Mouse (Mus musculus) limb, embryonic 10.5 days (tissue): Measurements from ENCODE around the gene Shisa5. TPM values are rescaled to one million over a fixed set of nuclear protein-coding genes. Genes with fewer than 3 reads are reported as not detected.

Experiments used
- DNase-seq: peaks from one replicate; pipeline ENCODE4 v3.0.0-alpha.2; 2017; ENCODE audit warnings: low spot score
- H3K27ac ChIP-seq: fragments of 300-500 bp; sonication (generic); 2 replicates; pipeline ENCODE4 v1.5.1; 2016; ENCODE audit warnings: mild to moderate bottlenecking
- H3K27me3 ChIP-seq: fragments of 300-500 bp; sonication (generic); 2 replicates; pipeline ENCODE4 v1.6.1; 2016; ENCODE audit warnings: low read depth, mild to moderate bottlenecking; ENCODE audit not compliant: poor library complexity, severe bottlenecking
- H3K36me3 ChIP-seq: fragments of 300-500 bp; sonication (generic); 2 replicates; pipeline ENCODE4 v1.6.1; 2016; ENCODE audit warnings: mild to moderate bottlenecking, moderate library complexity
- H3K4me1 ChIP-seq: fragments of 300-500 bp; sonication (generic); 2 replicates; pipeline ENCODE4 v1.6.1; 2016
- H3K4me3 ChIP-seq: fragments of 300-500 bp; sonication (generic); 2 replicates; pipeline ENCODE4 v1.5.1; 2016; ENCODE audit warnings: mild to moderate bottlenecking, moderate library complexity
- H3K9me3 ChIP-seq: fragments of 300-500 bp; sonication (generic); replicated peaks from 2 replicates; pipeline ENCODE4 v1.6.1; 2016; ENCODE audit warnings: mild to moderate bottlenecking
- WGBS: fragments of 180-500 bp; shearing (Covaris S2); methylation state at CpG from one replicate; pipeline ENCODE4 v1.1.7; 2016; 5-methylcytosine and 5-hydroxymethylcytosine counted together
- polyA plus RNA-seq: library from polyadenylated mRNA; unstranded; fragments of >200 nt; fragmentation: Nextera tagmentation; extraction: Ambion mirVana; gene quantifications from 2 replicates; pipeline ENCODE4 v1.2.1, GENCODE M21; 2016

Shisa5 gene
- polyA plus RNA-seq: 36.1 and 44.4 TPM in 2 replicates

- Histone ChIP-seq H3K4me3 (peak within 1 kb of the TSS; percentile 83), H3K27me3 (no peaks in the 10 kb centered on the region), H3K27ac (peak within 1 kb of the TSS; percentile 92), H3K36me3 (no peaks in the 10 kb centered on the region), H3K4me1 (peaks cover 37% of the 10 kb centered on the region), H3K9me3 (no peaks in the 10 kb centered on the region)
- DNase-seq: peak; percentile 87
- WGBS: under 1% methylated on average over 40 of the region's 40 CpGs
Measured at GRCm38 (mm10) chr9:109038086-109038895, at the start of gene Shisa5. TSS of gene Shisa5 (plus strand) at chr9:109038565.

DNA sequence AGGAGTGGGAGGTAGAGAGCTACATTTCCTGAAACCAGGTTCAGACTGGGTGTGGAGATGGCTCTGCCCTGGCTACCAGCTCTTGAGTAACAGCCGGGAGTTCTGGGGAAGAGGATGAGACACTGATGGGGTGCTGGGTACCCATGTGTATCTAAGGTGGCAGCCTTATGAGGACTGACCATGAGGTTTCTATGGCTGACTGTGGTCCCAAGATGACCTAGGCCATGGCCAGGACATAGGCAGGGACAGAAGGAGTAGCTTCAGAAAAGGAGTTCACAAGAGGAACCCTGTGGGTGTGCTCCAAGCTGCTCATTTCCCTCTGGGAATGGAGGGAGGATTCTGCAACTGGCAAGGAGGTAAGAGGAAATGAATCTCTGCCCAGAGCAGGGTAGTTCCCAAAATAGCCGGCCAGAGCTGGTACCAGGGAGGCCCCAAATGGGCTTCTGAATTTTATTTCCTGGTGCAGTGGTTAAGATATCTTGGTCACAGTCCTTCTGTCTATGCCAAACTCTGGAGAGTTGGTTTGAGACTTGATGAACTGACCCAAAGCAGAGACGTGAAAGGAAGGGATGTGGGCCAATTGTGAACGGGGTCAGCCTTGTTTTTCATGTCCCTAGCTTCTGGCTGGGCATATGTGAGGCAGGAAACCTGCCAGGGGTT is 48.4 kb upstream of the Shisa5 start:
- Histone ChIP-seq H3K9me3 (no peaks in the 10 kb centered on the region), H3K36me3 (no peaks in the 10 kb centered on the region), H3K27ac (peak overlapping the region; percentile 61), H3K4me3 (no peak overlapping the region), H3K27me3 (no peaks in the 10 kb centered on the region), H3K4me1 (peaks cover 49% of the 10 kb centered on the region)
- no peak for DNase-seq
- WGBS: 77% methylated on average over 4 of the region's 4 CpGs

DNA sequence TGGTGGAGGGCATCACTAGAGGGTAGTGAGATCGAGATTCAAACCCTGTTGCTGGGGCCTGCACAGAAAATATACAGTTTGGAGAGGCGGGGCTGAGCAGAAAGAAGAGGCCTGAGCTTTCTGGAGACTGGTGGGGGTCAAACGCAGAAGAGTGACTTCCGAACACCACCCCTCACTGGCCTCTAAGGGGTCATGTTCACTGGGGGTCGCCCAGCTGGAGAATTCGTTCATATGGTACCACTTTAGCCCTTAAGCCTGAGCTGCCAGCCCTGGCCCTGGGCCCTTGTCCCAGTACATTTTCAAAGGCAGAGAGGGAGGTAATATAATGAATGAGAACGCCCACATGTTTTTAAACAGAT is 47.9 kb upstream of the Shisa5 start:
- H3K4me3 ChIP-seq: peak overlapping the region; percentile 62; the same call in 1 of the 2 replicates
- H3K9me3 ChIP-seq: no peaks in the 10 kb centered on the region
- DNase-seq: peak; percentile 46
- H3K36me3 ChIP-seq: no peaks in the 10 kb centered on the region
- H3K27me3 ChIP-seq: no peaks in the 10 kb centered on the region
- 46% methylated on average over 7 of the region's 7 CpGs for WGBS
- H3K27ac ChIP-seq: peak overlapping the region; percentile 85
- peaks cover 53% of the 10 kb centered on the region for H3K4me1 ChIP-seq

- H3K27me3 ChIP-seq: no peaks in the 10 kb centered on the region
- peak within 1 kb of the TSS; percentile 62 for H3K4me3 ChIP-seq
- no peaks in the 10 kb centered on the region for H3K9me3 ChIP-seq
- H3K36me3 ChIP-seq: no peaks in the 10 kb centered on the region
- peaks cover 64% of the 10 kb centered on the region for H3K4me1 ChIP-seq
- WGBS: 2% methylated on average over 31 of the region's 31 CpGs
- peak; percentile 94 for DNase-seq
- H3K27ac ChIP-seq: peak within 1 kb of the TSS; percentile 85
Measured at GRCm38 (mm10) chr9:108991428-108992084, 46.8 kb upstream of the Shisa5 start, which contains the start of gene Pfkfb4. TSS of gene Pfkfb4 (plus strand) at chr9:108991778.

DNA sequence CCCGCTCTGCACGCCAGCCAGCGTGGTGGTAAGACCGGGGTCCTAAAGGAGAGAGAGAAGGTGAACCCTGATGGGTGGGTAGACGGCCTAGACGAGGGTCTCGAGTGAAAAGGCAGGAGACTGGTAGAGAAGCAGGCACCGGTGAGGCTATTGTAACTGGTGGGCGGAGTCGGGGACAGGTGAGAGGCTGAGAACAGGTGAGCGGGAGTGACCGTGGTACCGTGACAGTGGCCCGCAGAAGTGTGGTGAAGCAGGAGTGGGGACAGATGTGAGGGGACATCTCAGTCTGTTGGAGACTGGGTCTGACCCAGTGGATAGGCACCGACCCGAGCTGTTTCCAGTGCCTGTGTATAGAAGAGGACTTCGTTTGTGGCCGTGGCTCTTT is 46.3 kb upstream of the Shisa5 start:
- Histone ChIP-seq H3K36me3 (no peaks in the 10 kb centered on the region), H3K27me3 (no peaks in the 10 kb centered on the region), H3K4me1 (peaks cover 63% of the 10 kb centered on the region), H3K27ac (peak overlapping the region; percentile 85), H3K4me3 (peak overlapping the region; percentile 62), H3K9me3 (no peaks in the 10 kb centered on the region)
- DNase-seq: no peak
- 8% methylated on average over 18 of the region's 18 CpGs for WGBS

DNA sequence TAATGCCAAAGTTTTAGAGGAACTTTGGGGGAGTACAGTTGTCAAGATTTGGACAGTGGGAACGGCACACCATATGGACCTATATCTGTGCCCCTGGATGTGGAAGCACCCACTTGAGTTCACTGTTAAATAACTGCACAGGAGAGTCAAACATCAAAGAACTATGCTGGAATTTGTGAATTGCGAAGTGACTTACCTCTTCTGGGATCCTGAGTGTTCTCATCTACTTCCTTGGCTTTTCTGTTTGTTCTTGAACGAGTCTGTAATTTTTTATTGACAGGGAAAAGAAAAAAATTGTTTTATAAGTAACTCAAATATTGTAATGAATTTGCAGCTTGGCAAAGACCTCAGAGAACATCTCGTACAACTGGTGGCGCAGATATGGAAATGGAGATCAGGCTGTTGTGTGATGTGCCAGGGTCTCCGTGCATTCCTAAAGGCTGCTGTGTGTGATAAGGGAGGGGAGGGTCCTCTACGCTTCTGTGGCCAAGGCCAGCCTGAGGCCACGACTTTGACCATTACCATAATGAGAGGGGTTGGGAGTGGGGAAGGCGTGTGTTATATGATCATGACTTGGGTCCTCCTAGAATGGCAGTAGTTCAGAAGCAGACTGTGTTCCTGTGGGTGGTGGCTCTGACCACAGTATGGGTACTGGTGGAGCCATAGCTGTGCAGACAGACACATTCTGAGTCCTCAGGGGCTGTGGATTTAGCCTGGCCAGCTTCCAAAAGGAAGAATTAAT is 45.6 kb upstream of the Shisa5 start:
- Histone ChIP-seq H3K4me3 (peak overlapping the region; percentile 62), H3K27ac (no peak overlapping the region), H3K27me3 (no peaks in the 10 kb centered on the region), H3K36me3 (no peaks in the 10 kb centered on the region), H3K9me3 (no peaks in the 10 kb centered on the region), H3K4me1 (peaks cover 56% of the 10 kb centered on the region)
- no peak for DNase-seq
- WGBS: 83% methylated on average over 9 of the region's 9 CpGs

DNA sequence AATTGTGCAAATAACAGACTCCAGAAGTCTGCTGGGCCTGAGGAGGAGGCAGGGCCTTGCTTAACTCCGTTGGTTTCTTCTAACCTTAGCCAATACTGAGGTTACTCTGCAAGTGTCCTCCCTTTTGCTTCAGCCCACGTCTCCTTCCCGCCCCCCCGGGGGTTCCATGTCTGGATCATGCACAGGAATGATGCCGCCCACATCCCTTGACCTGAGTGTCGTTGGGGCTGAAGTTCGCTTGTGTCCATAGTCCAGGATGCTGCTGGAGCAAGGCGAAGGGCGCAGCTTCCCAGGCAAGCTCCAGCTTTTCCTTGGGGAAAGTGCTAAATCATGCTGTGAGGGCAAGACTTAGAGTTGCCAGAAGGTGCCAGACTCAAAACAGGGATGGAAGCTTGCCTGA is 42.0 kb upstream of the Shisa5 start:
- Histone ChIP-seq H3K4me3 (no peak overlapping the region), H3K4me1 (peaks cover 27% of the 10 kb centered on the region), H3K36me3 (no peaks in the 10 kb centered on the region), H3K27ac (no peak overlapping the region), H3K27me3 (no peaks in the 10 kb centered on the region), H3K9me3 (no peaks in the 10 kb centered on the region)
- DNase-seq: no peak
- WGBS: 79% methylated on average over 9 of the region's 9 CpGs

GRCm38 (mm10) chr9:108998287-108999166 is 39.8 kb upstream of the Shisa5 start:
- Histone ChIP-seq H3K9me3 (no peaks in the 10 kb centered on the region), H3K4me1 (peaks cover 19% of the 10 kb centered on the region), H3K36me3 (no peaks in the 10 kb centered on the region), H3K27ac (no peak overlapping the region), H3K27me3 (no peaks in the 10 kb centered on the region), H3K4me3 (no peak overlapping the region)
- 88% methylated on average over 19 of the region's 19 CpGs for WGBS
- DNase-seq: no peak

- H3K9me3 ChIP-seq: no peaks in the 10 kb centered on the region
- no peak for DNase-seq
- no peak overlapping the region for H3K27ac ChIP-seq
Measured at GRCm38 (mm10) chr9:108999167-108999526, 39.2 kb upstream of the Shisa5 start.

GRCm38 (mm10) chr9:109000726-109001125 is 37.6 kb upstream of the Shisa5 start:
- H3K4me1 ChIP-seq: peaks cover 9% of the 10 kb centered on the region
- H3K9me3 ChIP-seq: no peaks in the 10 kb centered on the region
- no peak overlapping the region for H3K27ac ChIP-seq
- peak; percentile 83 for DNase-seq
- H3K4me3 ChIP-seq: no peak overlapping the region
- H3K27me3 ChIP-seq: no peaks in the 10 kb centered on the region
- H3K36me3 ChIP-seq: no peaks in the 10 kb centered on the region
- WGBS: 10% methylated on average over 3 of the region's 3 CpGs

More at GRCm38 (mm10) chr9:108999167-108999526, 39.2 kb upstream of the Shisa5 start:
- no peak overlapping the region for H3K4me3 ChIP-seq
- H3K27me3 ChIP-seq: no peaks in the 10 kb centered on the region
- peaks cover 19% of the 10 kb centered on the region for H3K4me1 ChIP-seq
- 88% methylated on average over 4 of the region's 4 CpGs for WGBS
- no peaks in the 10 kb centered on the region for H3K36me3 ChIP-seq

DNA sequence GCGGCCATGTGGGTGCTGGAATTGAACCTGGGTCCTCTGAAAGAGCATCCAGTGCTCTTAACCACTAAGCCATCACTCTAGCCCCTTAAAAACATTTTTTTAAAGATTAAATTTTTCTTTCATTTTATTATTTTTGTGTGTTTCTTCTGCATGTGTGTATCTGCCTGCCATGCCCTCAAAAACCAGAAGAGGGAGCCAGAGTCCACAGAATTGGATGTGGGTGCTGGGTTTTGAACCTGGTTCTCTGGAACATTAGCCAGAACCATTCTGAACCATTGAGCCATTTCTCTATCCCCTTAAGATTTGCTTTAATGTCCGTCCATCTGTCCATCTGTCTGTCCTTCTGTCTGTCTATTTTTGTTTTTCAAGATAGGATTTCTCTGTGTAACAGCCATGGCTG is 35.2 kb upstream of the Shisa5 start:
- Histone ChIP-seq H3K27ac (no peak overlapping the region), H3K4me1 (0 out of 2 replicates have a peak, but pooled peaks cover 10% of the 10 kb centered on the region), H3K4me3 (no peak overlapping the region), H3K27me3 (no peaks in the 10 kb centered on the region), H3K36me3 (no peaks in the 10 kb centered on the region), H3K9me3 (no peaks in the 10 kb centered on the region)
- DNase-seq: peak; percentile 68
- 46% methylated on average over 2 of the region's 2 CpGs for WGBS
